Mouse (Mus musculus): Measurements from ENCODE around the gene Prune1.

The Prune1 gene

GRCm38 (mm10) chr3:95281216-95282126 lies at the start of gene Prune1, which contains the start of gene Mindy1:
Gene Prune1, minus strand, starts transcription at chr3:95282076.
Gene Mindy1, plus strand, starts transcription at chr3:95281345.
- DNase-seq, result peak; percentile 98

DNA sequence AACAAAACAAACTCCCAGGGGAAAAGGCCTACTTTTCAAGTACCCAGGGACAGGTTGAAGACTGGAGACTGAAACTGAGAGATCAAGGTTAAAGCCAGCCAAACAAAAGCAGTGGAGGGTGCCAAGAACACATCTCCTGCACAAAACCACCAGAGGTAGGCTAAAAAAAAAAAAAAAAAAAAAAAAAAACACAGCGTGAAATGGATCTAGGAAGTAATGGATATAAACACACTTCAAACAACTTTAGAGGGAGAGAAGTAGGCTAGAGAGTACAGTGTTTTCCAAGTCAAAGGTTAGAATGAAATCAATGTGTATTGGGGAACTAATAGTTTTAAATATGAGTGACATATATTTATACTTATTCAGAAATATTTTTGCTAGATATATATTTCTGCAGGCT lies 49.7 kb upstream of the Prune1 start:
- no peak for DNase-seq

GRCm38 (mm10) chr3:95328803-95329404 lies 47.0 kb upstream of the Prune1 start:
- DNase-seq, result no peak

DNA sequence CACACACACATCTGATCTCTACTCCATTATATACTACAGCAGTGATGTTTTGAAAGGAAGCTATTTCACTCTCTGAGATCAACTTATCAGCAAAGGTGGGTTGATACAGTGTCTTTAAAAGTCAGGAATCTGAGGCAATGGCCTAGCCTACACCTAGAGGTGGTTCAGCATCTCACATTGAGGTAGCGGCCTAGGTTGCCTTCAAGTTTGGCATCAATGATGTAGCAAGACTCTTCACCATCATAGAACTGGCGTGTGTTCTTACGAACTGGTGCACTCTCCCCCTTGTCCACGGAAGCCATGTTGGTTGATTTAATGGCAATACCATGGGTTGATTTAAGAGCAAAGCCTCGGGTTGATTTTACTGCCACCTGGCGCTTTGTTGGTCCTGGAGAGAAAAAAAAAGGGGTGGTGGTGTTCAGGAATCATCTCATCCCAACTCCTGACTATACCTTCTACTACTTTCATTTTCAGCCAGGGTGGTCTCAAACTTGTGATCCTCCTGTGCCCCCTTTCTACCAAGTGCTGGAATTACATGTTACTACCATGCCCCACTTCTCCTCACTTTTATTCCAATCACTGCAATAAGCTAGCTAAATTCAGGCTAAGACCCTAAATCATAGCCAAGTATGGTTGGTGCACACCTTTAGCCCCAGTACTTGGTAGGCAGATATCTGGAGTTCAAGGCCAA lies 42.7 kb upstream of the Prune1 start:
- DNase-seq, result no peak

- no peak for DNase-seq
Measured at GRCm38 (mm10) chr3:95323429-95323828, 41.6 kb upstream of the Prune1 start.

DNA sequence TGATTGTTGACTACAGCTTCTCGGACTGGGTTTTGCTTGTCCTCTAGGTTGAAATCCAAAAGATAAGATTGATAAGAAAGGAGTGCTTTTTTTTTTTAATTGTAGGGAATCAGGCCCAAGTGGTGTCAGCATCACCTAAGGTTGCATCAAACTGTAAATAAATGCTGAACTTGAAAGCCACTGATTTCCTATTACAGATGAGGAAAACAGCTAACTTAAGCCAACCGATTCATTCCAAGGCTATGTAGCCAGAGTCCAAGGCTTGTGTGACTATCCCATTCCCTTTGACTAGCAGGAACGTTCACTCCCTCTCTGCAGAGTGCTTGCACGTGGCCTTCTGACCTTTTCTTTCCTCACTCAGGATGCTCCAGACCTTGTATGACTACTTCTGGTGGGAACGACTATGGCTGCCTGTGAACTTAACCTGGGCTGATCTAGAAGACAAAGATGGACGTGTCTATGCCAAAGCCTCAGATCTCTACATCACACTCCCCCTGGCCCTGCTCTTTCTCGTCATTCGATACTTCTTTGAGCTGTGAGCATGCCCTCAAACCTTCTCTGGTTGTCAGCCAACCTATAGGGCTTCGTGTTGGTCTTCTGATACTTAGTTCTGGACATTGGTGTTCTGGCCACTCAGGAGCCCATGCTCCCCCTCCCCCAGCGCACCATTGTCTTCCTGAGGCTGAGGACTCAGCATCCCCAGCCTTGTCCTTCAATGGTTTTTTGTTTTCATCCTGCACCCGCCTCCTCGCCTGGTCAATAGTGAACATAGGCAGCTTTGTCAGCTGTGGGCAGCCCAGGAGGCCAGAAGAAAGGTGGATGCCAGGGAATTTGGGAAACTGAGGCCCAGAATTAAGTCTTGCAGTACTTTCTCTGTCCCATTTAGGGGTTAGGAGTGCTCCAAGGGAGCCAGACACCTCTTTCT lies 38.1 kb upstream of the Prune1 start:
- DNase-seq, result no peak

- DNase-seq, result no peak
Measured at GRCm38 (mm10) chr3:95319110-95319509, 37.2 kb upstream of the Prune1 start.

DNA sequence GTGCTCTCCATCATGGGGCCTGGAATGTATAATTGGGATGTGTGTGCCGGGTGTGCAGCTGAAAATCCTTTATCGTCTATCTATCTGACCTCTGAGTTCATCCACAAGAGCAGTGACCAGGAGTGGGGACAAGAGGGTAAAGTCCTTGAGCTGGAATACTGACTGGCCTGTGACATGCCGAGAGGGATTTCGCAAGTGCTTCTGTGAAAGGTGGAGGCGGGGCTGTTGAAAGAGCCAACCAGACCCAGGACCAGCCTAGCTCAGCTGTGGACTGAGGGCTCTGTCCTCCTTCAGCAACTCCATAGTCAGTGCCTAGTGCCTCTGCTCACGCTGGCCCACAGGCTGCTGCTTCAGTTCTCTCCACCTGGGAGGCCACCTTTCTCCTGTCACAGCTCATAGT lies 36.7 kb upstream of the Prune1 start:
- no peak for DNase-seq

DNA sequence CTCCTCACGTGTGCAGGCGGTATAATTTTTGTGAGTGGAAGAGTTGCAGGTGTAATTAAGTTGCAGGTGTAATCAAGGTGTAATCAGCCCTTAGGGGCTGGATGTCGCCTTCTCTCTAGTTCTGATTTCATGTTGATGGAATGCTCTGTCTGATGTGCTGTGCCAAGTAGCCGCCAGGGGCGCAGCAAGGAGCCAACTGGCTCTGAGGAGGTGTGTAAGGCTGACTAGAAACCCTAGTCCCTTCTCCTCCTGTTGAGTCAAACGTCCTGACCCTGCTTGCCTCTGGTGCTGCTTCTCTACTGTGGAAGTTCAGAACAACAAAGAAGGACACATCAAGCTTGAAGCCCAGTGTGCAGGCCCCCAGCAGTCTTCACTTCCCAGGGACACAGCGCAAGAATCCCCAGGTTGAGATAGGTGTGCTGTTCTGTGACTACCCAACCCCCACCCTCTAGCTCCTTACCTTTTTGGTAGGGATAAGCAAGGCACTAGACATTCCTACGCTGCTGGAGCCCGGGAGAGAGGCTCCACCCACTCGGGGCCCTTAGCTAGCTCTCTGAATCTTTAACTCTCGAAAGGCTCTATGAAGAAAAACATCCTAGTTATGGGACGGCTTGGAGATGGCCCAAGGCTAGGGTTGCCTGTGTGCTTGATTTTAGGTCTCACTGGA lies 35.7 kb upstream of the Prune1 start:
- DNase-seq, result peak; percentile 66

- DNase-seq, result no peak
Measured at GRCm38 (mm10) chr3:95315844-95316550, 34.1 kb upstream of the Prune1 start.

DNA sequence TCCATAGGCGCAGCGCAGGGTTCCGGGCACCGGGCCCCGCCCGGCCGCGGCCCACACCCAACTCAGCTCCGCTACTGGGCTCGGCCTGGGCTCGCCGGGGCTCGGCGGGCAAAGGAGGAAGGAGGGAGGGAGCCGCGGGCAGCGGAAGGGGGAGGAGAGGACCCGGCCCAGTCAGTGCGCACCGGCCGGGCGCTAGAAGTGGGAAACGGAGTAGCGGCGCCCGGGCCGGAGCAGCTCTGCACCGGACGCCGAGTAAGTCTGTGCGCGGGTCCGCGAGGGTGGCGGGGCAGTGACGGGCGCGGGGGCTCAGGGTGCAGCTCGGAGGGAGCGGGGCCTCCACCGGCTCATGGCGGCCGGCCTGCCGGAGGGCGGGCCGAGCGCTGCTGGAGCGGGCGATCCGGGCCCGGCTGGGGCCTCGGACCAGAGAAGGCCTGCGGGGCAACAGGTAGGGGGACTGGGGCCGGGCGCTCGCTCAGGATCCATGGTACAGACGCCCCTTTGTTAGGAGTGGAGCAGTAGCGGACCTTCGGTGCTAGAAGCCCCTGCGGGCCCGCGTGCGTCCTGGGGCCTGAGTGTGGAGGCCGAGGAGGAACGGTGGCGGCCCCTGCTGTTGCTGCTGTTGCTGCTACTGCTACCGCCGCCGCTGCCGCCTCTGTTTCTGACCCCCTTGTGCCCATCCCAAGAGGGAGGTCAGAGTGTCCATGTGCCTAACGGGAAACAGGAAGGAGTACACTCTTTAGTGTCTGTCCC lies 33.4 kb upstream of the Prune1 start:
- DNase-seq, result peak; percentile 91

DNA sequence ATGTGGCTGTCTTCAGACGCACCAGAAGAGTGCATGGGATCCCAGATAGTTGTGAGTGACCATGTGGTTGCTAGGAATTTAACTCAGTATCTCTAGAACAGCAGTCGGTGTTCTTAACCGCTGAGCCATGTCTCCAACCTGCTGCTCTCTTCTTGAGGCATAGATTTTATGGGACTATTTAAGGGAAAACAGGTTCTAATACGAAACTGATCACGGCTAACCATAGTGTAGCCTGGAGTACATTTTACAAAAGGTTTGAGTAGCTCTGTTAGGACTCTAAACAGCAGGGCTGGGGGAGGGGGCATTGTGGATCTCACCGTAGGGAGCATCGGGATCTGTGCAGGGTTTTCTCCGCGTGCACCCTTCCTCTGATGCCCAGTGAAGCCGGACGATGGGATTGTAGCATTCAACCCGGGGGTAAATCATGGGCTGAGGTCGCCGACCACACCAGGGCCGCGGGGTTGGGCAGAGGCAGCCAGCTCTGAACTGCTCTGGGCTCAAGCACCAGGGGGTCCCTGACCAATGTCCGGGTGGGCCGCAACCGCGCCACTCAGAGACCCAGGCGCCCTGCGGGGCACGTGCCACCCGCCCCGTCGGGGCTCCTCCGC lies 32.7 kb upstream of the Prune1 start, which contains the start of gene Cers2:
Gene Cers2, plus strand, starts transcription at position 306 of the 608 bp plus-strand sequence.
- DNase-seq, result no peak

DNA sequence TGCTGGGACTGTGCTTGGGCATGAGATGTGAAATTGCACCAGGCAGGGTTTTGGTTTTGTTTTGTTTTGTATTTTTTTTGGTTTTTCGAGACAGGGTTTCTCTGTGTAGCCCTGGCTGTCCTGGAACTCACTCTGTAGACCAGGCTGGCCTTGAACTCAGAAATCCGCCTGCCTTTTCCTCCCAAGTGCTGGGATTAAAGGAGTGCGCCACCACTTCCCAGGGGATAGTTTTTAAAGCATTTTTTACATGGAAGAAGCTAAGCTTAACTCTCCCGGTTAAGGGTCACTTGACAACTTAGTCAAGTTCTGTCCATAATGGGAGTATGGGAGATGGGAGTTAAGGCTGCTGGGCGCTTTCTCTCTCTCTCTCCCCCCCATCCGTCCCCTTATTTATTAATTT lies 32.2 kb upstream of the Prune1 start:
- no peak for DNase-seq

- no peak for DNase-seq
Measured at GRCm38 (mm10) chr3:95313476-95313875, 31.6 kb upstream of the Prune1 start.

DNA sequence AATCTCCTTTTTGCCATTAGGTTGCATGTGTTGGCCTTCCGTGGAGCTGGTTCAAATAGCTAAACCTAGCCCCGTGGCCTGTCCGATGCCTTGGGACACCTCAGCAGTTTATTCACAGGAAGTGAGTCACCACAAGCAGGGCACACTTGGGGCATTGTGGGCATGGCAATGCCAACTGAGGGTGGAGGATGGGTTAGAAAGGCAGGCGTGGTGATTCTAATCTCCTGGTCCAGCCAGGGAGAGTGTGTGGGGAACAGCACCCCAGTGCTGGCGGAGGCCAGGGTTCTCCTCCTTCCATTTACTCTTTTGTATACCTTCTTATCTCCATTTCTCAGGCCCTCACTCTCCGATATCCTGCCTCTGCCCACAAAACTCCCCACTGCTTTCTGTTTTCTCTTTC lies 30.7 kb upstream of the Prune1 start:
- no peak for DNase-seq

- peak; percentile 87 for DNase-seq
Measured at GRCm38 (mm10) chr3:95310968-95311882, 29.3 kb upstream of the Prune1 start.

DNA sequence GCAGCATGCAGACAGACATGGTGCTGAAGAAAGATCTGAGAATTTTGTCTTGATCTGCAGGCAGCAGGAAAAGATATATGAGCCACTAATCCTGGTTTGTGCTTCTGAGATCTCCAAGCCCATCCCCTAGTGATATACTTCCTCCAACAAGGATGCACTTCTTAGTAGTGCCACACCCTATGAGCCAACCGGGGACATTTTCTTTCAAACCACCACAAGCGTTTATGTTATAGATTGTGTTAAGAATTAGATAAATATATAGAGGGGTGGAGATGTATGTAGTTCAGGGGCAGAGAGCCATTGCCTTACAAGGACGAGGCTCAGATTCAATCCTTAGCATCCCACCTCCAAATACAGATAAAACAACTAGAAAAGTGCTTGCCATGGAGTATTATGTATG lies 28.6 kb upstream of the Prune1 start:
- no peak for DNase-seq

- no peak for DNase-seq
Measured at GRCm38 (mm10) chr3:95307100-95307499, 25.2 kb upstream of the Prune1 start, which contains the start of gene Anxa9. Gene Anxa9, minus strand, starts transcription at chr3:95307176.

DNA sequence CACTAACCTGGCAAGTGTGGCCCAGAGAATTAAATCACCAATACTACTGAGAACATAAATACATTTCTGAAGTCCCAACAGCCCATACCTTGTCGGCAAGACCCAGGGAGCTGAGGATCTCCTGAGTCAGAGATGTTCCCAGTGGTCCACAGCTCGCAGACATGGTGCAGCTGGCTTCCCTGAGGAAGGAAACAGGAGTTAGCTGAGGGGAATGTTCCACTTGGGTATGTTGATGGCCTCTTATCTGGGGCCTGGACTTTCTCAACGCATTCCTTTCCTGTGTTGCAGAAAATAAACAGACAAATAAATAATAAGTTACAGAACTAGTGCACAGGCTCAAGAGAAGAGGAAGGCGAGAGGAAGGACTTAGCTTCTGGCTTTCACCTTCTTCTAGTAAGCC lies 24.4 kb upstream of the Prune1 start:
- DNase-seq, result no peak
